Mouse (Mus musculus): ENCODE data around the gene Tmcc3. TPM values are rescaled to one million over a fixed set of nuclear protein-coding genes. Genes with fewer than 3 reads are reported as not detected.

Gene Tmcc3
- total RNA-seq, 2 experiments from 2014 or later = 31.7 to 31.8 TPM

GRCm38 (mm10) chr10:94413770-94414651 lies 102.3 kb downstream of the Tmcc3 start:
- peak; percentile 62 to 67 for DNase-seq (ENCODE audit: low spot score in 2 of 2)

- DNase-seq (ENCODE audit: low spot score in 2 of 2) = peak; percentile 33 to 34
These were observed 104.4 kb downstream of the Tmcc3 start for GRCm38 (mm10) chr10:94415950-94416844.

GRCm38 (mm10) chr10:94417643-94418042 lies 105.9 kb downstream of the Tmcc3 start:
- DNase-seq (ENCODE audit: low spot score in 2 of 2) = no peak

GRCm38 (mm10) chr10:94426000-94426920 lies 114.5 kb downstream of the Tmcc3 start:
- DNase-seq (ENCODE audit: low spot score in 2 of 2) = peak; percentile 77 to 81

- peak in 1 of 2 experiments; percentile 24 for DNase-seq (ENCODE audit: low spot score in 2 of 2)
These were observed 115.1 kb downstream of the Tmcc3 start for GRCm38 (mm10) chr10:94426921-94427270.

GRCm38 (mm10) chr10:94428186-94428942 lies 116.6 kb downstream of the Tmcc3 start:
- DNase-seq (ENCODE audit: low spot score in 2 of 2) = peak; percentile 36 to 46

GRCm38 (mm10) chr10:94430566-94430965 lies 118.8 kb downstream of the Tmcc3 start:
- DNase-seq (ENCODE audit: low spot score in 2 of 2) = no peak

GRCm38 (mm10) chr10:94432933-94433332 lies 121.2 kb downstream of the Tmcc3 start:
- DNase-seq (ENCODE audit: low spot score in 2 of 2) = no peak

- no peak for DNase-seq (ENCODE audit: low spot score in 2 of 2)
These were observed 122.2 kb downstream of the Tmcc3 start for GRCm38 (mm10) chr10:94433901-94434300.

- DNase-seq (ENCODE audit: low spot score in 2 of 2) = peak; percentile 31 to 36
These were observed 131.0 kb downstream of the Tmcc3 start for GRCm38 (mm10) chr10:94442725-94443124.

GRCm38 (mm10) chr10:94443453-94443852 lies 131.7 kb downstream of the Tmcc3 start:
- no peak for DNase-seq (ENCODE audit: low spot score in 2 of 2)

- no peak for DNase-seq (ENCODE audit: low spot score in 2 of 2)
These were observed 133.4 kb downstream of the Tmcc3 start for GRCm38 (mm10) chr10:94445192-94445591.

- no peak for DNase-seq (ENCODE audit: low spot score in 2 of 2)
These were observed 134.7 kb downstream of the Tmcc3 start for GRCm38 (mm10) chr10:94446379-94447008.

- DNase-seq (ENCODE audit: low spot score in 2 of 2) = no peak
These were observed 137.9 kb downstream of the Tmcc3 start for GRCm38 (mm10) chr10:94449676-94450075.

- DNase-seq (ENCODE audit: low spot score in 2 of 2) = no peak
These were observed 139.0 kb downstream of the Tmcc3 start for GRCm38 (mm10) chr10:94450781-94451180.

- no peak for DNase-seq (ENCODE audit: low spot score in 2 of 2)
These were observed 145.7 kb downstream of the Tmcc3 start for GRCm38 (mm10) chr10:94457454-94457853.

GRCm38 (mm10) chr10:94458690-94459089 lies 146.9 kb downstream of the Tmcc3 start:
- no peak for DNase-seq (ENCODE audit: low spot score in 2 of 2)

GRCm38 (mm10) chr10:94461378-94461777 lies 149.6 kb downstream of the Tmcc3 start:
- DNase-seq (ENCODE audit: low spot score in 2 of 2) = no peak

- DNase-seq (ENCODE audit: low spot score in 2 of 2) = no peak
These were observed 150.1 kb downstream of the Tmcc3 start for GRCm38 (mm10) chr10:94461871-94462270.

Data from layer of hippocampus, postnatal 10 days (tissue).